Mouse (Mus musculus) hematopoietic stem cell, adult 5-6 weeks (primary cell): ENCODE data around the gene Gm5168. TPM values are rescaled to one million over a fixed set of nuclear protein-coding genes. Genes with fewer than 3 reads are reported as not detected.
"Not testable (repeated sequence)": the region's sequence is repeated elsewhere in the genome, so short reads cannot be mapped to it uniquely, and the experiment has no call there.

Experiments
- ATAC-seq, 2 experiments: fragments of 125-278 bp in 1 of 2; replicated peaks in 1 of 2; 2 replicates each; pipeline ENCODE4 v1.8.0; 2016 to 2017; ENCODE audit warnings: inconsistent platforms in 2 of 2, mild to moderate bottlenecking in 2 of 2, moderate number of reproducible peaks in 2 of 2, low read depth in 1 of 2, moderate TSS enrichment in 1 of 2; ENCODE audit not compliant: low FRiP score in 2 of 2, poor library complexity in 2 of 2, severe bottlenecking in 2 of 2, insufficient read depth in 1 of 2, low TSS enrichment in 1 of 2
- total RNA-seq: library from RNA; stranded (forward); fragments of 172-1452, 232-1000 nt; gene quantifications from 2 replicates; pipeline ENCODE4 v1.2.3, GENCODE M21; 2017

Gene Gm5168
- not detected in 2 replicates for total RNA-seq

- ATAC-seq = not testable (repeated sequence)
Measured at GRCm38 (mm10) chrX:26050941-26051340, at the start of gene Gm5168. TSS of gene Gm5168 (minus strand) at chrX:26051041.

Other genes with a start within 250 kb of the Gm5168 start
- gene Gm2012, start 180.3 kb upstream of the Gm5168 start, total RNA-seq = not detected in 2 replicates